Mouse (Mus musculus) megakaryocyte, adult 5-6 weeks (primary cell): ENCODE data around the gene Tbxas1. TPM values are rescaled to one million over a fixed set of nuclear protein-coding genes. Genes with fewer than 3 reads are reported as not detected.

Source experiments
- ATAC-seq: 2 replicates; pipeline ENCODE4 v1.8.0; 2016; ENCODE audit warnings: mild to moderate bottlenecking, inconsistent platforms; ENCODE audit not compliant: poor library complexity, severe bottlenecking
- total RNA-seq, 2 experiments: library from RNA; stranded (forward) in 1 of 2; stranded (reverse) in 1 of 2; fragments of 153-499, 151-499 nt in 1 of 2; fragments of 221-1000, 200-1000 nt in 1 of 2; gene quantifications; 2 replicates each; pipeline versions ENCODE4 v1.2.3 to v1.2.4; 2015 to 2017

Gene Tbxas1
- total RNA-seq, 2 experiments from 2014 or later, result 25.1 to 33.0 TPM

DNA sequence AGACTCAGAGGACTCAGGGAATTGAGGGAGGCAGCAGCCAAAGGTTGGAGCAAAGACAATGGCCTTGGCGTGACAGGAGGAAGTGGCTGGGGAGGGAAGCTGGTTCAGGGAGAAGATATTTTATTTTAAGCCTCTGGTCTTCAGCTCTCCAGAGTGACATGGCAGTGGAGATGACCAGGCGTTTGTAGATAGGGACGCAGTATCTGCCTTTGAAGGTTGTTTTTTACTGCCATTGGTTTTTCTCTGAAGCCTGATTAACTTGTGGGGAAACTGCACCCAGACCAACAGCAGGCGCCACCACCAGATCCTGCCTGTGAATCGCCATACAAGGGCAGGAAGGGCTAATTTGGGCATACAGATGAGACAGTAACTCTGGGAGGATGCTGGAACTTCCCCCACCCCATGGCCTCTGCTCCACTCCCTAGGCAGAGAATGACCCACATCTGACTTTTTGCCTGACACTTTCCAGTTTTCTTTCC lies 74.5 kb downstream of the Tbxas1 start:
- peak; percentile 76 for ATAC-seq

DNA sequence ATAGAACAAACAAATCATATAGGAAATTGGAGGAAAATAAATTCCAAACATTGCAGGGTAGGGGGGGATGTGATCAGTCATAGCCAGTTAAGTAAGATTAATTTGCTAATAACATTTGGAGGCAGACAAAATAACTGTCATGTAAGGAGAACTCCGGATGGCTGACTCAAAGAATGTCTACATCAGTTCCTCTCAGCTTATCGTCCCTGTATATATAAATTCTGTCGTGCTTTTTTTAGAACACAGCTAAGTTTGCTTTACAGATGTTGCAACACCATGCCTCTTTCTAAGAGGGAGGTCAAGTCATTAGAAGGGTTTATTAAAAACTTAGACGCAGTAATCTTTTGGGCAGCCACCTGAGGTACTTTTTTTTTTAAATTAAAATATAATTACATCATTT lies 75.1 kb downstream of the Tbxas1 start:
- ATAC-seq, result peak; percentile 44; the same call in 1 of the 2 replicates

DNA sequence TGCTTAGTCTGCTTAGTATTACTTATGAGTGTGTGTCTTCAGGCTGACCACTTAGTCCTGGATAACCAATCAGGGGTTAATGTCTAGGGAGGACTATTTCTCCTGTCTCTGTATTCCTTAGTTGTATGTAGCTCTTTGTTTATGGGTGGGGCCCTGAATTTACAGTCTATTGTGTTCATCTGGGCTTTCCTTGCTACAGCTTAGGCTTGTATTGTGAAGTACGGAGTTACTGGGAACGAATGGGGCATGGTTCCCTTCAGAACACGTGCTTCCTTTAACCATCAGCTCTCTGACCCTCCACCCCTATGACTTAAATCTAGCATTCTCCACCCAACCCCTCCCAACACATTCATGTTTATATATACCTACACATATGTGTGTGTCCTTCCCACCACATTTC lies 75.6 kb downstream of the Tbxas1 start:
- no peak for ATAC-seq

DNA sequence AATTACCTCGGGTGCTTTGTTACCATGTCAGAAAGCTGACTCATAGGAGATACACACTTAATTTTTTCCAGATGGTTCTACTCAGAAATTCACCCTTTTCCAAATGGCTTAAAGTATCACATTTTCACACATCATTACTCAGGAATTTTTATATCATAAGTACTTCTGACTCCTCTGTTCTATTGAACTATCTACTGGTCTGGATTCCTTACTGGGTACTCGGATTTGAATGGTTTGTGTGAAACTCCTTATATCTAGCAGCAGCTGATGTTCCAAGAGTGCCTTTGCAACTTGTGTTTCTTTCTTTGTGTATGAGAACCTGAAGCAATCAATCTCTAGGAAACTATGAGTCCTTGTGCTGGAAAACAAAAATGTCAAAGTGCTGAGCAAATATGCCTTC lies 81.4 kb downstream of the Tbxas1 start:
- no peak for ATAC-seq

DNA sequence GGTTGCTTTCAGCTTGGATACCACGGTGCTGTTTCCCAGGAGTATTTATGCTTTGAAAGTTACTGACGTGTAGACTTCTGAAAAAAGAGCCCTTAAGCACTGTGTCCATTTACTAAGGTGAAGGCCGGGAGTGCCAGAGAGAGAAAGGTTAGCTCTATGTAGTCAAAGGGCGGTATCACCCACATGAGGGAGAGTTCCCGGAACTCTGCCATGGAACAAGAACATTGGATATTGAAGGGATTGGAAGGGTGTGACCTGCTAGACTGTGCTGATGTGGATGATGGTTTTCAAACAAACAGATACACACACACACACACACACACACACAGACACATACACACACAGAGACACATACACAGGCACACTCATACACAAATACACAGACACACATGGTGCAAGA lies 82.0 kb downstream of the Tbxas1 start:
- ATAC-seq, result no peak

DNA sequence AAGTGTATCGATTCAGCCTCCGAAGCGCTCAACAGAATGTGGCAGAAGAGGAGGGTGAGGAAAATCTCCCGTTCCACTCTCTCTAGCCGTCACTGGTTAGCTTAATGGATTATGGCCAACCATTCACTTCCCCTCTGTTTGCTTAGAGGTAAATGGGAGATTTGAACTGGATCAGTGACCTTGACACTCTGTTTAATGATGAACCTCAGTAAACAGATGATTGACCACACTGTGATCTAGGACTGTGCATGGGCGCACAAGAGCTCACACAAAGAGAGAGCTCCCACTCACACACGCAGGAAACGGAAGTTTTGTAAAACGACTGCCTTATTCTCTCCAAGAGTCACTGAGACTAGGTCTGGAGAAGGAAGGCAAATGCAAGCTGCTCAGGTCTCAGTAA lies 84.3 kb downstream of the Tbxas1 start:
- ATAC-seq, result no peak

DNA sequence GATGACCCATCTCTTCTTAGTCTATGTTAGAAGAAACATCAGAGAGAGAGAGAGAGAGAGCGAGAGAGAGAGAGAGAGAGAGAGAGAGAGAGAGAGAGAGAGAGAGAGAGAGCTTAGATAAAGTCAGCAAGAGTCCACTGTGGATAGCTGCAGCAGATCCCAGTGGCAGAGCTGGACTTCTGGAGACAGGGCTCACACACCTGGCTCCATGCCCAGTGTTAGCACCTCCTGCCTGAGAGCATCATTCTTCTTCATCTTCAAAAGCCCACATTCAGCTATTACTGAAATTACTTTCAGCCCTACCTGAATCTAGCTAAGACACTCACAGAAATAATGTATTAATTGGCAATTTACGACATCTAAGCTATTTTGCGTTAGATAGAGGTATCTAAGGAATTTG lies 85.2 kb downstream of the Tbxas1 start:
- no peak for ATAC-seq

DNA sequence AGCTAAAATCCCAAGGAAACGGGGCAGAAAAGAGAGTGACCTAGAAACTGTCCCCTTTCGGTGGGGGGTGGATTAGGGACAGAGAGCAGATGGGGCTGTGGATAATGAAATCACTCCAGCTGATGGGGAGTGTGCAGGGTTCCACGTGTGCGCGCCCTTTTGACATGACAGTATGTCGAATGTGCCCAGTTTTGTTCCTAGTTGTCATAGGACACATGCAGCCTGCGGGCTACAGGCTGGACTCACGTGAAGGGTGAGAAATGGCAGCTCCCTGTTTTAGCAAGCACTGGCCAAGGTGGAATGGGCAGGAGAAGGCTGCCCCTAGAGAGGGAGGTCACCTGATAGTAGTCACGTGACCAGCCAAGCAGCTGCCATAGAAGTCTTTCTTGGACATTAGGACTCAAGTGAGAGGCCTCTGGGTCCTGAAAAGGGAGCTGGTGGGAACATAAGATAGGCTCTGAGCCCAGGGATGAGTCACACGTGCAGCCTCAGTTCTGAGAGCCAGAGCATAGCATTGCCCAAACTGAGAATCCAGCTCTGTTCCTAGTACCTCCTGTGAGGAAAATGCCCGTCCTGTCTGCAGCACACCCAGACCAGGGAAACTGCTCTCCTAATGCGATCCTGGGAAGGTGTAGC lies 85.7 kb downstream of the Tbxas1 start:
- no peak for ATAC-seq

DNA sequence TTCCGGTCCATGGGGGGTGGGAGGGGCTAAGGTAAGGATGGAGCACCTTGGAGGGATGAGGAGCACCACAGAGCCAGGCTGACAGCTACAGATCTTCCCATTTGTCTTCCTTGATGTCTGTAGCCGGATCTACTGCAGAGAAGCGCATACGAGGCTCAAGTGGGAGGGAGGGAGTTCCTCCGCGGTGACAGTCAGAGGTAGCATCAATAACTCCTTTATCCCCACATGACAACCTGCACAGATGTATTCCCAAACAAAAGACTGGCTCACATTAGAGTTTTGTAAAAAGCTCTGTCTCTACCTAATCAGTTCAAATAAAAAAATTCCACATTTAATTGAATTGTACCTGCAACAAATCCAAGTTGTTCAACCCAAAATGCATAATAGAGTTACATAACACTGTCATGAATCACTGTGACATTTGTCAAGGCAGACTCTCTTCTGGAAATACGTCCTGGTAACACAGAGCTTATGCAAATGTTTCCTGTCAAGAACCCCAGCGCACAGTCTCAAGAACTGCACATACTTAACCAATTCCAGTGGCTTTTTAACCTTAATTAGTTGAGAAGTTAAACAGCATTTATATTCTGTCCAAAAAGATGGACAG lies 86.3 kb downstream of the Tbxas1 start:
- ATAC-seq, result no peak

DNA sequence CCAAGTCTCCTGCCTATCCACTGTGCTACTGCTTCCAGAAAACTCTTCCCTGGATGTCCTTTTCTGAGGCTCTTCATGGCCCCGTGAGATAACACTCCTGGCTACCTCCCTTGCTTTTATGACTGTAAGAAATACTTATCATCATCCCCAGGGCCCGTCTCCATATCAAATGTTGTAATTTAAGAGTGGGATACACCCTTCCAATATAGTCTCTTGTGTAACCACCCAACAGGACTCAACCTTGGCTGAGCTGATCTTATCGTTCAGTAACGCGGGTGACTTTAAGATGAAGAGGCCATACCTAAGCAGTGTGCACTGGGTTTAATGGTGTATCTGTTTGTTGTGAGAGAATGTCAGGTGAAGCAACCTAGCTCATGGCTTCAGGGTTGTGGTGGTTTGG lies 91.6 kb downstream of the Tbxas1 start:
- ATAC-seq, result no peak

DNA sequence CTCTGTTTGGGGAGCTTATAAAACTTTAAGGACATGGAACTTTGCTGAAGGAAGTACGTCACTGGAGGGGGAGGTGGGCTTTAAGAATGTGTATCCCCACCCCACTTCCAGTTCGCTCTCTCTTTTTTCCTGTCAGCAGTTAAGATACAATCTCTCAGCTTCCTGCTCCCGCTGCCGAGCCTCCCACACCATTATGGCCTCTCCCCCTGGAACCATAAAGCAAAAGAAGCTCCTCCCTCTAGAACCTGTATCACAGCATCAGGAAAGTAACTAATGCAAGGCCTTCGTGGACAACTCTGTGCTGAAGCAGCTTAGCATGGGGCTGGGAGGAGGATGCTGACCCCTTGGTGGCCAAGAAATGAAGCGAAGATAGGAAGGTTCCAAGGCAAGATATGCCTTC lies 92.1 kb downstream of the Tbxas1 start:
- no peak for ATAC-seq

DNA sequence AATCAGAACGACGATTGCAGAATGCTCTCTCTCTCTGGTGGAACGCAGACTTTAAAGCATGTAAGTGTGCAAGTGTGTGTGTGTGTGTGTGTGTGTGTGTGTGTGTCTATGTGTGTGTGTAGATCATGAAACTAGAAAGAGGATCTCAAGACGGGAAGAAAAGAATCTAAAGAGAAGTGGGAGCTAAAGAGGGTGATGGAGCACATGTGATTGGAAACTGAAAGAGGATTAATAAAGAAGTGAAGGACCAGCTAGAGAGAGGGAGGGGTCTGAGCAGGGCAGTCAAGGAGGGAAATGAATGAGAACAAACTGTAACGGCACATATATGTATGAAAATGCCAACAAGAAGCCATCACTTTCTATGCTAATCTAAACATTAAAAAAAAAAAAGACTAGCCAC lies 92.8 kb downstream of the Tbxas1 start:
- ATAC-seq, result peak; percentile 81

DNA sequence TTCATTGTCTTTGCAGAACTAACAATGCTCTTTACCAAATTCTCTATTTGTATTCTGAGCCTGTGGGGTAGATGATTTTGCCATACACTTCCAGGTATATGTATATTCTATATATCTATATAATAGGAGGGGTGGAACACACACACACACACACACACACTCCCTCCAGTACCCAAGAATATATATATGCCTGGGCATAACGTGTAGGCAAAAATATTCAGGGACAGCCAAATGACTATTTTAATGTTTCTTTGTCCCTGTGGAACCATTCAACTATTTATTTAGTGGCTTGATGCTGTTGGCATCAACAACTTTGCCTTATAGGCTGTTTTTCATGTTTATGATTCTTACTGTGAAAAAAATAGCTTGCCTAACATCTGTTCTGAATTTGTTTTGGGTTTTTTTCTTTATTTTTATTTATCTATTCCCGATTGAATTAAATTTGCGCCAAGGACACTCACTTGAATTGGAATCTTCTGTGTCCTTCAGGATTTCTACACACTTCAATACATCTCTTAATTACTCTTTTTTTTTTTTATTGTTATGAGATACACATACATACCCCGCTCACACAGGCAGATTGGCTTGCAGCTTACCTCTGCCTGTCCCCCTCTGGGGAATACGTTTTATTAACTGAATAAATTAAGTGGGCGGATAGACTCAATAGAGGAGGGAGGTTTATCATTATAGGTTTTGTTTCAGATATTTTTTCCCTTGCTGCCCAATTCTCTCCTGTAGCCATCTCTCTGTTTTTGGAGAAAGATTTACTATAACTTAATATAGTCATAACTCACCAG lies 94.9 kb downstream of the Tbxas1 start:
- no peak for ATAC-seq

DNA sequence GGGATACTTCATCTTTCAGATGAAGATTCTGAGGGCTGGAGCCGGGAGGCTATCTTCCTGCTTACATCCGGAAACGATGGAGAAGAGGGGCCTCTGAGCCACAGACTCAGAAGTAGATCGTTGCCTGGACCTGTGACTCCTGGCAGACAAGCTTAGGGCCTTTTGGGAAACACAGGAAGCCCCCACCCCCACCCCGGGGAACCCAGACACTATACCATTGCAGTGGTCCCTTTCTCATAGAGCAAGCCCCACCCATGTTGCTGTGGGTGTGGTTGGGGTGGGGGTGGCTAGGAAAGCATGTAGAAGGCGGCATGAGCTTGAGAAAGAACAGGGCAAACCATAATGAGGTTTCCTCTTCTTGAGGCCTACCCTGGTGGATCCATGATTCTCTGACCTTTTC lies 95.6 kb downstream of the Tbxas1 start:
- ATAC-seq, result no peak

DNA sequence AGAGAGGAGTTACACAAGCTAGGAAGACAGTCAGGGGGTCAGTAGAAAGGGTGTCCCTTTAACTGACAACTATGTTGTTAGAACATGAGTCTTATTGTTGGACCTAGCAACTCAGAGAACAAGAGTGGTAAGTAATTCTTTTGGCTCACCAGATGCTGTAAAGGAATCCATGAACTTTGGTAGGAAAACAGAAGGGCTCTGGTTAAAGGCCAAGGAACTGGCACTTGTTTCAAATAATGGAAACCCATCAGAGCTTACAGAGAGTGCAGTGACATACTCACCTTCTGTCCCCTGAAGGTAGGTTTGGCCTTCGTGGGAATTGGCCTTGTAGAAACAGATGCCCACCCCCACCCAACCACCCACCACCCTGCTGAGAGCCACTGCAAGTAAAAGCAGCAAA lies 97.6 kb downstream of the Tbxas1 start:
- ATAC-seq, result no peak

DNA sequence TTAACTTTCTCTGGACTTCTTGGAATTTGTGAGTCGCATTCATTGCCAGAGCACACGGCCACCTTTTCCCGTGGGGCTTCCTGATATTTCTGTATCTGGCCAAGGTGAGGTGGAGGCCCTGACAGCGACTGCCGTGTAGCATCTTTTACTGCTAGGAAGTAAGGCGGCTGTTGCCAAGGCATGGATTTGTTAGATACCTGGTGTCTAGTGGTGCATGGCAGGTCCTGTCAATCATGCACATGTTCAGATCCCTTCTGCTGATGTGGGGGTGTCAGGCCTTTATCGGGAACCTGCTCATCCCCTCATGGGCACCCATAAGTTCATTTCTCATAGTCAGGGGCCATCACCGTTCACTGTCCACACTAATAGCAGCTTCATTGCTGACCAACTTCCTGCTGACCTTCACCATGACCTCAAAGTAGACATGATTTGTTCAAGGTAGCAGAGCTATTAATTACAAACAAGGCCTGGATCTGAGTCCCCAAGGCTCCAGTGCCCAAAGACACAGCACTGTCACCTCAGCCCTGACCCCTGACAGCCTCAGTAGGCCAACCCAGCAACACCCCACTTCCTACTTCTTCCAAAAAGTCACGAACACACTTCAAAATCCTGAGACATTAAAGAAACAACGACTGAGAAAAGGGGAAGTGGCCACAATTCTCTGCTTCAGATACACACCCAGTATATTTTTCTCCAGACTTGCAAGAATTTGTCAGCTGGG lies 98.4 kb downstream of the Tbxas1 start:
- ATAC-seq, result peak; percentile 69

DNA sequence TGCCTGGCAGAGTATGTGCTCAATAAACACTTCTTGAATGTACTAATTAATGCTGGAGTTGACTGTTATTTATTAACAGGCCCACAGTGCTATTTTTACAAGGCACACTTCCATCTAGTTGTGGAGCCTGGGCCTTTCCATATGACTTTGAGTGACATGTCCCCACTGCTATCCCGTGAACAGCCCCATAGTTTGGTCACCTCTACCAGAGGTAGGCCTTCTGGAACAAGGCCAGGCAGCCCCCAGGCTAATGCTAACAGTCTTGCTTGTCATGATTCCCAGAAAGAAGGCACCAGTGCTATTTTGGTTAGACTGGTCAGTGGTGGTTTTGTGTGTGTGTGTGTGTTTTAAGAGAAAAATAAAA lies 98.9 kb downstream of the Tbxas1 start:
- no peak for ATAC-seq

DNA sequence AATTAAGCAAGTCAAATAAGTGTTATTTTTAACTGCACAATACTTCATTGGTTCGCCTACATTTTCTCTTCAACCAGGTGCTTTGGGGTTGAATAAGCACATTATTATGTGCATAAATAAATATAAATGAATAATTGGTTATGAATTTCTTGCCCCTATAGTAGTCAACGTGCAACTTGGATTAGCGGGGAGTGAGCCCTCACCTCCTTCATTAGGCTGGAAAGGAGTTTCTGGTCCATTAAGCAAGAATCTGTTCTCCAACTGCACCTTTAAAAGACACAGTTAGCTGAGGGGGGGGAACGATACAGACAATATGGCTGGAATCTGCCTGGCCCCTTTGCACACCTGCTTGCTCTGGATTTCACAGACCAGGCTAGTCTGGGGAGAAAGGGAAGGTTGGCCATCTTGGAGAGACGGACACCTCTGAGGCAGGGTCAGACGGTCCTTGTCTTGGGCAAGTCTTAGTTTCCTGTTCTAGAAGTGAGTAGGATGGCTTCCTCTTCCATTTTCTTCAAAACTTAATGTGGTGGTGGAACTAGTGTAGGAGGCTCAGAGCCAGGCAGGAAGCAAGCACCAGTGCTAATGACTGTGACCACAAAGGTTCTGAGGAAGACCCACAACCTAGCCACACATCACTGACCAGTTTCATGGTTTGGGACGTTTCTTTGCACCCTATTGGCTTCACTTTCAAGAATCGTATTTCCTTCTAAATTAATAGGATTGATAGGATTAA lies 99.5 kb downstream of the Tbxas1 start:
- ATAC-seq, result peak; percentile 78

DNA sequence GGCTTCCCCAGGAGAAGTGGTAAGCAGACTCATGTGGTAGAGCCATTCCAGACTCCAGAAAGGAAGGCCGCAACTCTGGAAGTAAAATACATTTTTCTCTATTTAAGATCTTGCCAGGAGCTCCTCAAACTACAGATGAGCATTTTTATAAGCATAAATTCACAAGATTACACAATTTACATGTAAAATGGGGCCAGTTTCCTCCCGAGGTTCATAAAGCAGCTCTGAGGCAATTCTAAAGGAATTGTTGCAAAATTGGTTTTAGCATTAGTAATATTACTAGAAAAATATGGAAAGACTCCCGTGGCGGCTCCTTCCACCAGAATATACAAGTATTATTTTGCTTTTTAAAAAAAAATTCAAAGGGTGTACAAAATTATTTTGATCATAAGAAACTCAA lies 100.7 kb downstream of the Tbxas1 start:
- ATAC-seq, result no peak

DNA sequence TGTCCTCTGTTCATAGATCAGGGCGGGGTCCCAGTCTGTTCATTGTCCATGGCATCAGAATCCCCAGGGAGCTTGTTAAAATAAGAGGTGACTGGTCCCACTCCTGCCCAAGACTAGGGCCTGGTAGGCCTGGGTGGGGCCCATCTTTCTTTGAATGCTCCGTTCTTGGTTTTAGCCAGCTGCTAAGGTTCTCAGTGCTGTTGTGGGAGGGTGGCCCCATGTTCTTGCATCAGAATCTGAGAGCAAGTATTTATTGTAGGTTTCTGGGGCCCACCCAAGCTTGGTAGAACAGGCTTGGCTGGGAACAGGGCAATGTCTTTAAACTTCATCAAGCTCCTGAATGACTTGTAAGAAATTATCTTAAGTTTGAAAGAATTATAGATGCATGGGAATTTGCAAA lies 101.2 kb downstream of the Tbxas1 start:
- ATAC-seq, result no peak
